Mouse (Mus musculus) CH12.LX (cell line): ENCODE results near the gene Prrt4. TPM values are rescaled to one million over a fixed set of nuclear protein-coding genes. Genes with fewer than 3 reads are reported as not detected.

Experiments
- DNase-seq: peaks from one replicate; pipeline ENCODE4 v3.0.0-alpha.2; 2013; ENCODE audit errors: extremely low read depth
- H3K27ac ChIP-seq: 2 replicates; pipeline ENCODE4 v1.5.1; 2012; ENCODE audit warnings: low read depth, mild to moderate bottlenecking, control low read depth, moderate library complexity; ENCODE audit not compliant: insufficient read depth
- H3K27me3 ChIP-seq: replicated peaks from 2 replicates; pipeline ENCODE3; 2012; ENCODE audit warnings: inconsistent platforms
- H3K36me3 ChIP-seq, 2 experiments: replicated peaks in 1 of 2; 2 replicates each; pipeline versions ENCODE3 to v1.6.1; 2012; ENCODE audit warnings: inconsistent platforms in 1 of 2, low read length in 1 of 2, mild to moderate bottlenecking in 1 of 2, mixed read lengths in 1 of 2, moderate library complexity in 1 of 2; ENCODE audit not compliant: control insufficient read depth in 1 of 2, insufficient read depth in 1 of 2
- H3K4me1 ChIP-seq, 2 experiments: 2 replicates each; pipeline ENCODE4 v1.6.1; 2012; ENCODE audit warnings: inconsistent platforms in 1 of 2, moderate library complexity in 1 of 2; ENCODE audit not compliant: insufficient read depth in 2 of 2, control insufficient read depth in 1 of 2
- H3K4me2 ChIP-seq: 2 replicates; pipeline ENCODE4 v1.6.1; 2012; ENCODE audit warnings: low read depth, mild to moderate bottlenecking, control low read depth; ENCODE audit not compliant: poor library complexity, insufficient read depth, severe bottlenecking
- H3K4me3 ChIP-seq, 3 experiments: fragments of 150-350 bp in 1 of 3; sonication (generic) in 1 of 3; replicated peaks in 1 of 3; 2 replicates each; pipeline versions ENCODE3 to v1.5.1; 2011 to 2012; ENCODE audit warnings: low read depth in 2 of 3, low read length in 2 of 3, mild to moderate bottlenecking in 2 of 3, moderate library complexity in 2 of 3, control low read depth in 1 of 3, improper control_type of control experiment in 1 of 3, inconsistent platforms in 1 of 3, mixed read lengths in 1 of 3; ENCODE audit not compliant: poor library complexity in 1 of 3
- H3K79me2 ChIP-seq: replicated peaks from 2 replicates; pipeline ENCODE4 v1.6.1; 2012; ENCODE audit warnings: mild to moderate bottlenecking, moderate library complexity; ENCODE audit not compliant: control insufficient read depth, poor library complexity, insufficient read depth, severe bottlenecking; ENCODE audit errors: extremely low read depth
- H3K9ac ChIP-seq: 2 replicates; pipeline ENCODE4 v1.6.1; 2012; ENCODE audit warnings: low read depth, mild to moderate bottlenecking, control low read depth, moderate library complexity; ENCODE audit not compliant: insufficient read depth
- H3K9me3 ChIP-seq: replicated peaks from 2 replicates; pipeline ENCODE3; 2012; ENCODE audit warnings: low read length, inconsistent platforms, mixed read lengths
- NRF1 ChIP-seq: IDR thresholded peaks from 2 replicates; pipeline ENCODE4 v1.6.1; 2014; ENCODE audit warnings: low read depth, mild to moderate bottlenecking, inconsistent platforms, low read length, improper control_type of control experiment, moderate library complexity
- RCOR1 ChIP-seq: conservative IDR thresholded peaks from 2 replicates; pipeline ENCODE4 v1.6.1; 2012; ENCODE audit warnings: low read depth, mild to moderate bottlenecking, inconsistent platforms, low read length, improper control_type of control experiment
- TBP ChIP-seq: conservative IDR thresholded peaks from 2 replicates; pipeline ENCODE4 v1.6.1; 2011; ENCODE audit warnings: low read depth, low read length, improper control_type of control experiment
- dilution Hi-C: fragments of 300-500 bp; cut with MboI; formaldehyde crosslinking; loops from 2 replicates; pipeline ENCODE4 v1.14.3; 2020; ENCODE audit warnings: low sequenced_read_pairs; ENCODE audit not compliant: extremely low pct_unique_long_range_greater_than_20kb, extremely low pct_ligation_motif_present
- in situ Hi-C: fragments of 300-500 bp; cut with MboI; formaldehyde crosslinking; loops from 3 replicates; pipeline ENCODE4 v1.14.3; 2019; ENCODE audit warnings: low sequenced_read_pairs, low pct_ligation_motif_present, low pct_unique_long_range_greater_than_20kb, mixed read lengths
- polyA plus RNA-seq: library from polyadenylated mRNA; unstranded; fragments of >175 nt; gene quantifications from 2 replicates; pipeline ENCODE4 v1.2.1, GENCODE M21; 2012; ENCODE audit warnings: low read depth; ENCODE audit not compliant: insufficient read length
- total RNA-seq, 2 experiments: library from RNA; depleted of rRNA; stranded (reverse); fragments of 300-350 nt in 1 of 2; fragments of >200 nt in 1 of 2; gene quantifications; 2 replicates each; pipeline ENCODE4 v1.2.3; 2012 to 2014

Gene Prrt4
- total and polyA plus RNA-seq, 3 experiments: not detected

GRCm38 (mm10) chr6:29119990-29120389 is 59.4 kb downstream of the Prrt4 start:
- dilution Hi-C loops (no loop called here), in situ Hi-C loops (no loop called here)

More at GRCm38 (mm10) chr6:29119990-29120389, 59.4 kb downstream of the Prrt4 start:
- Histone ChIP-seq H3K4me2 (no peak overlapping the region), H3K36me3 (peaks cover 5 to 17% of the 10 kb centered on the region in 2 experiments), H3K9ac (no peak overlapping the region), H3K79me2 (no peaks in the 10 kb centered on the region), H3K9me3 (no peaks in the 10 kb centered on the region), H3K27ac (no peak overlapping the region), H3K27me3 (no peaks in the 10 kb centered on the region), H3K4me3 (no peak overlapping the region), H3K4me1 (peaks cover 0 to 3% of the 10 kb centered on the region in 2 experiments; a peak in 1 of 4 replicates)
- TF ChIP-seq RCOR1: no peak
- no peak for TF ChIP-seq NRF1
- TF ChIP-seq TBP: no peak
- no peak for DNase-seq

Other genes with a start within 250 kb of the Prrt4 start
- gene Lep, start 119.4 kb downstream of the Prrt4 start, total RNA-seq (2012; rRNA removed): not detected in 2 replicates
- not detected in 2 replicates for gene Lep, start 119.4 kb downstream of the Prrt4 start, total RNA-seq (2014; rRNA removed)
- gene Lep, start 119.4 kb downstream of the Prrt4 start, polyA plus RNA-seq: not detected in 2 replicates
- gene Rbm28, start 14.6 kb downstream of the Prrt4 start, total RNA-seq (2012; rRNA removed): 37.6 and 46.7 TPM in 2 replicates
- 56.2 and 63.9 TPM in 2 replicates for gene Rbm28, start 14.6 kb downstream of the Prrt4 start, total RNA-seq (2014; rRNA removed)
- gene Rbm28, start 14.6 kb downstream of the Prrt4 start, polyA plus RNA-seq: 103 and 109 TPM in 2 replicates
- 14.9 and 17.3 TPM in 2 replicates for gene Impdh1, start 36.8 kb upstream of the Prrt4 start, total RNA-seq (2012; rRNA removed)
- 2.5 and 3.1 TPM in 2 replicates for gene Impdh1, start 36.8 kb upstream of the Prrt4 start, total RNA-seq (2014; rRNA removed)
- 19.6 and 21.6 TPM in 2 replicates for gene Impdh1, start 36.8 kb upstream of the Prrt4 start, polyA plus RNA-seq
- 14.6 and 23.7 TPM in 2 replicates for gene Hilpda, start 92.9 kb upstream of the Prrt4 start, total RNA-seq (2012; rRNA removed)
- 40.0 and 52.3 TPM in 2 replicates for gene Hilpda, start 92.9 kb upstream of the Prrt4 start, total RNA-seq (2014; rRNA removed)
- 10.5 and 11.1 TPM in 2 replicates for gene Hilpda, start 92.9 kb upstream of the Prrt4 start, polyA plus RNA-seq
- 0.29 and 0.30 TPM in 2 replicates for gene Fam71f2, start 100.0 kb upstream of the Prrt4 start, total RNA-seq (2012; rRNA removed)
- 0.34 TPM in 1 of 2 replicates, not detected in the other for gene Fam71f2, start 100.0 kb upstream of the Prrt4 start, total RNA-seq (2014; rRNA removed)
- gene Fam71f2, start 100.0 kb upstream of the Prrt4 start, polyA plus RNA-seq: 0.23 TPM in 1 of 2 replicates, not detected in the other
- not detected in 2 replicates for gene Fam71f1, start 139.6 kb upstream of the Prrt4 start, total RNA-seq (2012; rRNA removed)
- not detected in 2 replicates for gene Fam71f1, start 139.6 kb upstream of the Prrt4 start, total RNA-seq (2014; rRNA removed)
- not detected in 2 replicates for gene Fam71f1, start 139.6 kb upstream of the Prrt4 start, polyA plus RNA-seq
- 107 and 125 TPM in 2 replicates for gene Calu, start 168.5 kb upstream of the Prrt4 start, total RNA-seq (2012; rRNA removed)
- gene Calu, start 168.5 kb upstream of the Prrt4 start, total RNA-seq (2014; rRNA removed): 161 and 166 TPM in 2 replicates
- 112 and 128 TPM in 2 replicates for gene Calu, start 168.5 kb upstream of the Prrt4 start, polyA plus RNA-seq
- gene Opn1sw, start 208.9 kb upstream of the Prrt4 start, total RNA-seq (2012; rRNA removed): 0.13 TPM in 1 of 2 replicates, not detected in the other
- gene Opn1sw, start 208.9 kb upstream of the Prrt4 start, total RNA-seq (2014; rRNA removed): not detected in 2 replicates
- not detected in 2 replicates for gene Opn1sw, start 208.9 kb upstream of the Prrt4 start, polyA plus RNA-seq
- 1.2 and 4.3 TPM in 2 replicates for gene Ccdc136, start 216.7 kb upstream of the Prrt4 start, total RNA-seq (2012; rRNA removed)
- 0.28 and 0.64 TPM in 2 replicates for gene Ccdc136, start 216.7 kb upstream of the Prrt4 start, total RNA-seq (2014; rRNA removed)
- 2.4 and 2.9 TPM in 2 replicates for gene Ccdc136, start 216.7 kb upstream of the Prrt4 start, polyA plus RNA-seq